Mouse (Mus musculus) right cerebral cortex, adult 2 months (tissue): Measurements from ENCODE around the gene C87436.
"Not testable (repeated sequence)": the region's sequence is repeated elsewhere in the genome, so short reads cannot be mapped to it uniquely, and the experiment has no call there.

Experiments
- DNase-seq, 2 experiments: peaks; one replicate each; pipeline ENCODE4 v3.0.0; 2021 to 2022; ENCODE audit warnings: low spot score in 2 of 2

The C87436 gene

DNA sequence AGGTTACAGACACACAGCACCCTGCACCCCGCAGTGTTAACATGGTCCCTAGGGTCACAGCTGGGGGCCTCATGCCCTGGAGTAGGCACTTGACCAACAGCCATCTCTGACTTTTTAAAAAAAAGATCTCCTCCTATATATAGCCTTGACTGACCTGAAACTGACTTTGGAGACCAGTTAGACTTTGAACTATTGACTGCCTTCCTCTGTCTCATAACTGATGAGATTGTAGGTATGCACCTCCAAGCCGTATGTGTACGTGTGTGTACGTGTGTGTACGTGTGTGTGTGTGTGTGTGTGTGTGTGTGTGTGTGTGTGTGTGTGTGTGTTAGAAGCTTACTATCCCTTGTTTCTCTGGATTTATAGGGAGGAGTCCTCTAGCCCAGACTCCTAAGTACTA, 43.7 kb downstream of the C87436 start:
- no peak for DNase-seq

DNA sequence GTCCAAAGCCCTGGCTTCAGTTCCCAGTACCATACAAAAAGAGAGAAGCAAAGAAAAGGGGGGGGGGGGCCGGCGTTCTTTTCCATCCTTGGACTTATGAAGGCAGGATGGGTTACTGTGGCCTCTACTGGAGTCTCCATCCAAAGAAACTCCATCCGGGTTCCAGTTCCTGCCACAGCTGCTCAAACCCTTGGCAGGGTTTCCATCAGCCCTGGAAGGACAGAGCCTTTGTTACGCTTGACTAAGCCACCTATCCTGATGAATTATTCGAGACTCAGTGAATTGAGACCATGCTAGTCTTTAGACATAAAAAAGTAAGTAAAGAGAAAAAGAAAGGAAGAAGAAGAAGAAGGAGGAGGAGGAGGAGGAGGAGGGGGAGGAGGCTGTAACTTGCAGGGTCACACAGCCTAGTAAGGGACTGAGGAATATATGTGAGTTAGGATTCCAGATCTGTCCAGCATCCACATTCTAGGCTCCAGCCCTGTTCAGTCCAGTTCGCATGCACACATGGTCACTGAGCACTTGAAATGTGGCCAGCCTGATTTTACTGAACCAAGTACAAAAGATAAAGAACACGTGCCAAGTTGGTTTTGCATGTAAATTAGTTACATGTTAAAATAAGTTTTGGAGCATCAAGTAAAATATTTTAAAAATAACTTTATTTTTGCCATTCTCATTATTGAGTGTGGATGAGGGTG, 47.9 kb downstream of the C87436 start:
- DNase-seq: no peak

DNA sequence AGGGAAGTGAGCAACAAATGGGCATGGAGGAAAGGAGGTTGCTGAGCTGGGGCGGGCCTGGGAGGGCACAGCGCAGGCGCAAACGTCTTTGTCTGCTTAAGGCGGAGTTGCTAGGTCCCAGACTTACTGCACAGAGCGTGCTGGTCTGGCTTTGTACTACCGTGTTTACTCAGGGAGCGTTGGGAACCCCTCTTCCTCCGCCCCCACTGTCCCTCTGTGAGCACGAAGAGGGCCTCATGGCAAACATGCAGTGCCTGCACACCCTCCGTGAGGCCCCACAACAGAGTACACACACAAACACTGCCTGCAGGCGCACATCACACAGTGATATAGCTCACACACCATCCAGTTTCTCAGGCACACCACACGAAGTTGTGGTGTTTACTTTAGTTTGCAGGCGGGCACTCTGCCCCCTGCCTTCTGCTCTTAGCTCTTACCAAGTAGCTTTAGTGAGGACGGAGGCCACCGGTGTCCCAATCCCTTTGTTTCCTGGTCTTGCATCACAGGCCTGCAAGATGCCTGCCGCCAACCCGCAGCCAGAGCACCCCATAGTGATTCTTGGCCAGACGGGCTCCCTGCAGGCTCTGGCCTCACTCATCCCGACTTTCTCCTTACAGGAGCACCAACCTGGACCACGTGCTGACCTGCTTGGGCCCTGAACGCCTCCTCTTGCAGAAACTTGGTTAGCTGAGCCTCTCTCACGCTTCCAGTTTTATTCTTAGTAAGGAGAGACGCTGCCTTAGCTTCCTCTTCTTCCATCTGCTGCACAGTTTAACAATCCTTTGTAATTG, 49.4 kb downstream of the C87436 start:
- peak; percentile 67 to 76 for DNase-seq

DNA sequence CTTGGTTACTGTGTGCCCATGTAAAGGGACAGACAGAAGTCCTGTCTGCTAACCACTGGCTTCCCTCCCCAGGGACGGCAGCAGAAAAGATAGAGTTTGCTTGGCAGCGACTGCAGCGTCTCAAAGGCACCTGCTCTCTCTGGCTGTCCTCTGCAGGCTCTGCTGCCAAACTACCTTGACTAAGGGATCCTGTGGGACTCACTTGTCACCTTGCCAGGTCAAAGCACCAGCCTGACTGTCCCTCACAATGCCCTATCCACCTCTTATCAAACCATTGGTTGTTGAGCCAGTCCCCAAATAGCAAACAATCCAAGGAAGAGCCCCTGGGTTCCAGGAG, 49.9 kb downstream of the C87436 start:
- no peak for DNase-seq

DNA sequence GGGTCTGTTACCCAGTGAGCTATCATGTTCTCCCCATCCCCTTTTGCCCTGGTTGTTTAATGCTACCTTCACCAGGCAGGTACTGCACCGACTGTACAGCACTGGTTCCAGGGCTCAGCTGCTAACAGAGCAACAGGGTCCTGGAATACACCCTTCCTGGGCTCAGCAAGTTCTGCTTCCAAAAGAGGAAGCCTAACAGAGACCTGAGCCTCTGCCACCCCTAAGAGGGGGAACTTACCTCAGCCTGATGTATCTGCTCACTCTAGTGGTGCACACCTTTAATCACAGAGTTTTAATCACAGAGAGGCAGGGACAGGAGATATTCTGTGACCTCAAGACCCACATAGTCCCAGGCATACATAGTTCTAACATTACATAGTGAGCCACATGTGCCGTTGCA, 51.8 kb downstream of the C87436 start:
- no peak for DNase-seq

DNA sequence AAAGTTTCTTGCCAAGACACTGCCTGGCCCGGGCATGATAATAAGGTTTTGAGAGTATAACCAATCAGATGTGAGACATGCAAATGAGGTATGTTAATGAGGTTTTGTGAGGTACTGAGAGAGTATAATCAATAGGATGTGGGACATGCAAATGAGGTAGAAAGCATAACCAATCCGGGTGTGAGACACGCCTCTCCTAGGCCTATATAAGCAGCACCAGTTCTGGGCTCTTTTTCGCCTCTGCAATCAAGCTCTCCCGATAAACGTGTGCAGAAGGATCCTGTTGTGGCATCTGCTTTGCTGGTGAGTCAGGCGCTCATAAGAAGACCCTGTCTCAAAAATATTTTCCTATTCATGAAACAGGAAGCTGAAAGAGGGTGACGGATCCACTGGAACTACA, 52.2 kb downstream of the C87436 start:
- DNase-seq: not testable (repeated sequence)

DNA sequence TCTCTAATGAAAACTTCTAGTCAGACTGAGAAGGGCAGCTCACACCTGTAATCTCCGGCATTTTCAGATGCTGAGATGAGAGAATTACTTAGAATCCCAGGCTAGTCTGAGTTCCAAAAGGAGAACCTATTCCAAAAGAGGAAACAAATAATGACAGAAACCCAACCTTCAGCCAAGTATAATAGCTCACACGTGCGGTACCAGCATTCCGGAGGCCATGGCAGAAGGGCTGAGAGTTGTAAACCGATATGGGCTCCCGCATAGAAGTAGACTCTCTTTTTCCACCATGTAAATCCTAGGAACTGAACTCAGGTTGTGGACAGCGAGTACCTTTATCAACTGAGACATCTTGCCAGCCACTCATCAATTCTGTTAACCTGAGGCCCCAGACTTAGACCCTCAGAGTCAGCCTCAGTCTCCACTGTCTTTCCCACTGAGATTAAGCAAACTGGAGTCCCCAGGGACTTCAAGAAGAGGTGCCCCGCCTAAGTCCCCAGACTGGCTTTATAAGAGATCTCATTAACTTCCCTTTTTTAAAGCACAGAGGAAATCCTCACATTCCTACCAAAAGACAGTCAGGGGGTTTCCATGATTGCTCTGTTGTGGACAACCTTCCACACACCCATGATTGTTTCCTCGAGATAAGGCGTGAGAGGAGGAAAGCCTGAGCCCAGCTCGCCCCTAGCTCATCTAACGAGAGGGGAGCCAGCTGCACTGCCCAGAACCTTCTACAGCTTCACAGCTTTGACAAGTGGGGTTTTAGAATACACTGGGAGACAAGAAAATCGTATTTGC, 55.5 kb downstream of the C87436 start:
- DNase-seq: no peak

DNA sequence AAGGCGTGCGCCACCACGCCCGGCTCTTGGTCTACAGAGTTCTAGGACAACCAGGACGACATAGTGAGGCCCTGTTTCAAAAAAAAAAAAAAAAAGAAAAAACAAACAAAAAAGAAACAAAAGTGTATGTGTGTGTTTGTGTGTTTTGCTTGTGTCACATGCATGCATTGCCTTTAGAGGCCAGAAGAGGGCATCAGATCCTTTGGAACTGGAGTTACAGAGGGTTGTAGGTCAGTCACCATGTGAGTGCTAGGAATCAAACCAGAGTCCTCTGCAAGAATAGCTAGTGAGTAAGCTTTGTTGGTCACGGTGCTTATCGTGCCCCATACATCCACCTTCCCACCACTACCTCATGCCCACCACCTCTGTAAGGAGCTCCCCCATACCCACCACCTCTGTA, 56.6 kb downstream of the C87436 start:
- no peak for DNase-seq

DNA sequence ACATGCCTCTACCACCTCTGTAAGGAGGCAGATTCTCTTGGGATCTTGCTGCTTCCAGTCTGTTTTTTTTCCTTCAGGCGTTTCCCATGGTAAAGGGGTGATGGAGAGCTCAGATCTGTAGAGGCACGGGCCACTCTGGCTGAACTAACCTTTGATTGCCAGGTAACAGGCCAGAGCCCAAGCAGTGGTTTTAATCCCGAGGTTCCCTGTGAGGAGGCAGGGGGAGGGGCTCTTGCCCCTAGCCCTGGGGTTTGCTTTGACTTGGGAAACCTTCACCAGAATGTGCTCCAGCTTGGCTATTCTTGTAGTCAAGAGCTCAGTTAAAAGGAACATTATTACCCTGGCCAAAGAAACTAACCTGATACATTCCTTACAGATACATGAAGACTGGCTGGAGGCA, 57.5 kb downstream of the C87436 start:
- no peak for DNase-seq

DNA sequence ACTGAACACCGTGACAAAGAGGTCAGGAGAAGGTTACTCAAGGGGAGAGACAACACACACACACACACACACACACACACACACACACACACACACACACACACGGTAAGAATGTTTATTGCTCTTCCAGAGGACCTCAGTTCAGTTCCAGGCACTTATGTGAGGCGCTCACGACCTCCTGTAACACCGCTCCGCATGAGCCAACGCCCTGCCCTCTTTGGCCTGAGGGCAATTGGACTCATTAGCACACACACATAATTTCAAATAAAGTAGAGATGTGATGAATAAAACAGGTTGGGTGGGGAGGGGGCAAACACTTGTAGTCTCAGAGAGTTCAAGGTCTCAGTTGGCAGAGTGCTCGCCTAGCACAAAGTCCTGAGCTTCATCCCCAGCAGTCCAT, 58.0 kb downstream of the C87436 start:
- DNase-seq: no peak

DNA sequence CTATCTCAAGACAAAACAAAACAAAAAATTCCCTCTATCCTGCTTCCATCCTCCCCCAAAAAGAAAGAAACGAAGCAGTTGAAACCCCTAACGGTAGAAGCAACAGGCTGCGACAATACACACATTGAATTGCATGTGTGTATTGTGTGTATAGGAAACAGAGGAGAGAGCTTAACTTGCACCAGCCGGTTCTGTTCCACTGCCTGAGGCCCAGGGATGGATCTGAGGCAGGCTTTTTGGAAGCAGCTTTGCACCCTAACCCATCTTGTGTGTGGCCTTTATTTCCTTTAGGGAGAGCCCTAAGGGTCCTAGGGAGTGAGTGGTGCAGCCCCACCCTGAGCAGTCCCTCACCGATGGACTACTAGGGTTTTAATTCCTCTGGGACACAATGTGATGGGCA, 58.4 kb downstream of the C87436 start:
- no peak for DNase-seq

DNA sequence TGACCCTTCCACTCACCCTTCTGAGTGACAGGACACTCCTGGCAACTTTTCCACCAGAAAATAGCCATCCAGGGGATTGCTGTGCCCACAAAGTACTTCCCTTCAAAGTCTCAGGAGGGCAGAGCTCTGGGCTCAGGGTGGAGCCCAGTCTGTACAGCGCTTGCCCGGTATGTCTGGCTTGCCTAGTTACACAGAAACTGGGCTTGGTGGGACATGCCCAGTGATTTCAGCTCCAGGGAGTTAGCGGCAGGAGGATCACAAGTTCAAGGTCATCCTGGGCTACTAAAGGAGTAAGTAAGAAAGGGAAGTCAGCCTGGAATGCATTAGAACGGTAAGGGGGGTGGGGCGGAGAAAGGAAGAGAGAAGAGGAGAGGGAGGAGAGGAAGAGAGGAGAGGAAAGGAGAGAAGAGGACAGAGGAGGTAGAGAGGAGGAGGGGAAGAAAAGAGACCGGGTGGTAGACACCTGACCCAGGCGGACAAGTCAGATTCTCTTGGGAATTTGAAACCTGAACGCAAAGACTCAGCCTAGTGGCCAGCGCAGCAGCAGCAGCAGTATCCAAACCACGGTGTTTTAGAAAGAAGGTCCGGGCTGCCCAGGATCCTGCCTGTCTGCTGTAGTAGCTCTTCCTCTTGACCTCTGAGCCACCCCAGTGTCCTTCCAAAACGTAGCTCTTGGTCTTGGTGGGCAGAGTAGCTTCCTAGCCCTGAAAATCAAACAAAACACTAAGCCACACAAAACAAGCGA, 59.1 kb downstream of the C87436 start:
- DNase-seq: no peak

DNA sequence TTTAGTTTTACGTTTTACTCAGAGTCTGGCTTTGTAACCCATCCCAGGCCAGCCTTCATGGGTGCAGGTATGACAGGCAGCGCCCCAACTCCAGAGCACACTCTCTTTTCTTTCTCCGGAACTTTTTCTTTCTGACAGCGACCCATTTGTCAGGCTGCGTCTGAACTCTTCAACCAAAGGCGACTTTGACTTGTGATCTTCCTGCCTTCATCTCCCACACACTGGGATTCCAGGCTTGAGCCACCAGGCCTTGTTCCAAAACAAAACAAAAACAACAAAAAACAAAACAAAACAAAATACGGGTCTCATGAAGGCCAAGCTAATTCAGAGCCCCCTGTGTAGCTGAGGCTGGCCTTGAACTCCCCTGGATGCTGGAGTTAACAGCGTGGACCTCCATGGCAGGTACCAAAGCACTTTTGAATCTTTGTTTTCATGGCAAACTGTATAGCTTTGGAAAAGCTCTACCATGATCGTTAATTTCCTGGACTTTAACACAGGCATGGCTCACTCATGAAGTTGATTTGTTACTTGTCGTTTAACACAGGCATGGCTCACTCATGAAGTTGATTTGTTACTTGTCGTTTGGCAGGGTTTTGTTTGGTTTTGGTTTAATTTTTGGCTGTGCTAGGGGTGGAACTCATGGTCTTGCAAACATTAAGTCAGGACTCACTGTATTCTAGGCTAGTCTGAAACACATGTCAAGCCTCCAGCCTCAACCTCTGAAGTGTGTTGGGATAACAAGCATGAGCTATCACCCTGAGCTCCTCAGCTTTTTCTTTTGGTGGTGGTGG, 60.0 kb downstream of the C87436 start:
- DNase-seq: no peak

DNA sequence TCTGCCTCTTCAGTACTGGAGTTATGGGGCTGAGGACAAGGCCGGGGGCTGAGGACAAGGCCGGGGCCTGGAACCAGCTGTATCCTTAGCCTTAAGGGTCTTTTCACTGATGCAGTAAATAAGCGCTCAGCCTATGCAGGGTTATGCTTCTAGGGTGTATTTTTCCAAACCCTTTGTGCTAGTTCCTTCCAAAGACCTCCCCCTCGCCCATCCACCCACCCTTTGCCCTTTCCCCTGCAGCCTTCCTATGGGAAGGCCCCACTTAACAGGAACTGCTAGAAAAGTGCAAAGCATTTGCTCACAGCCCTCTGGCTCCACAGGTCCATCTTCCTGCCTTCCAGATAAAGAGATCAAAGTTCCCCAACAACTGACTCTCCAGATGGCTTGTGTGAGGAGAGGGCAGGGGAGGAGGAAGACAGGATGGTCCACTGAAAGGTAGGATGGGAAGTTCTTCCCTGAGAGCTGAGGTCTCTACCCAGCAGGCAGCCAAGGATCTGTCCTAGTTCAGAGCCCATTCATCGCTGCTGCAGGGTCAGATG, 61.5 kb downstream of the C87436 start:
- no peak for DNase-seq

DNA sequence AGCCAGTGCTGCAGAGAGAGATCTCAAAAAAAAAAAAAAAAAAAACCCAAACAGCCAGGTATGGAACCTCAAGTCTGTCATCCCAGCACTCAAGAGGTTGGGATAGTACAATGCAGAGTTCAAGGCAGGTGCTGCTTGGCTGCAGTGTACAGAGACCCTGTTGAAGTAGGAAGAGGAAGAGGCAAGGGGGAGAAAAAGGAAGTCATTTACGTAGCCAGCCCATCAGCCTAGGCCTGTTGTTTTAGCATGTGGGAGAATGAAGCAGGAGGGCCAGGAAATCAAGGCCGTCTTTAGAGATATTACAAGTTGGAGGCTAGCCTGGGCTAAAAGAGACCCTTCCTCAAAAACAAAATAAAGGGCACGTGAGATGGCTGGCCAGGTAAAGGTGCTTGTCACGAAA, 65.3 kb downstream of the C87436 start:
- DNase-seq: no peak

DNA sequence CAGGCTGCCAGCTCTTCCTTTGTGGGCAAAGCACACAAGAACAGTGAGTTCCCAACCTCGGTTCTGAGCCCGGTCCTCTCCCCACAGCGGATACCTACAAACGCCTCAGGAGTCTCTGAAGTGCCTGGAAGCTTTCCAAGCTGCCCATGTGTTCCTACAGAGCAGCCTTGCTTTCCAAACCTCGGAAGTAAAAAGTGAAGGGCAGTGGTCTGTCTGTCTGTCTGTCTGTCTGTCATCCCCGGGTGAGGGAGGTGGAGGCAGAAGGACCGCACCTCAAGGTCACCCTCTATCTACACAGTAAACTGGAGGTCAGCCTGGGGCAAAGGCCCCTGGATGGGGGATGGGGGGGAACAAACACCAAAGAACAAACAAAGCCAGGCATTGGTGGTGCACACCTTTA, 67.5 kb downstream of the C87436 start:
- no peak for DNase-seq

DNA sequence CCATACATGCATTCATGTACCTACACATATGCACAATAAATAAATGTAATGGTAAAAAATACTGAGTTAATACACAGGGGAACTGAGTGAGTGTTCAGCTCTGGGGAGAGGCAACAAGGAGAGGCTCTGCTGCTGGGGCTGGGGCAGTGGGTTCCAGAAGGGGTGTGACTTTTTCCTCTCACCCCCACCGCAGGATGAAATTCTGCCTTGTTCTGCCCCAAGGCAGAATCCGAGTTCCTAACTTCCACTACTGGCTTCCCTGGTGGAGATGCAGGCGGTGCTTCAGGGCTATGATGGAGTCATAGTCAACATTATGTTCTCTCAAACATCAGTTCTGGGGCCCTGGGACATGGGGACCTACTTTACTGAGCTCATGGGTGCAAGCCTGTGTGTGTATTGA, 68.1 kb downstream of the C87436 start:
- DNase-seq: no peak

DNA sequence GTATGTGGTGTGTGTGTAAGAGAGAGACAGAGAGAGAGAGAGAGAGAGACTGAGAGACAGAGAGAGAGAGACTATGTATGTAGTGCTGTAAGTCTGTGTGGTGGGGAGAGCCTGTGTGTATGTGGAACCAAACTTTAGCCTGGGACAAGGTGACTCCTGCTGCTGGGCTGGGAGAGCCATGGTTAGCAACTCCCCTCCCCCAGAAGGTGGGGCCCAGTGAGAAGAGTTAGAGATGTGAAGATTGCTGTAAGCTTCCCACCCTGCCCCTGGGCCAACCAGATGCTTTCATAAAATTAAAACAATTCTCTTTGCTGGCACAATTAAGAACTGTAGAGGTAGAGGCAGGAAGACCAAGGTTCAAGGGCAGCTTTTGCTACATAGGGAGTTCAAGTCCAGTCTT, 68.9 kb downstream of the C87436 start:
- no peak for DNase-seq

DNA sequence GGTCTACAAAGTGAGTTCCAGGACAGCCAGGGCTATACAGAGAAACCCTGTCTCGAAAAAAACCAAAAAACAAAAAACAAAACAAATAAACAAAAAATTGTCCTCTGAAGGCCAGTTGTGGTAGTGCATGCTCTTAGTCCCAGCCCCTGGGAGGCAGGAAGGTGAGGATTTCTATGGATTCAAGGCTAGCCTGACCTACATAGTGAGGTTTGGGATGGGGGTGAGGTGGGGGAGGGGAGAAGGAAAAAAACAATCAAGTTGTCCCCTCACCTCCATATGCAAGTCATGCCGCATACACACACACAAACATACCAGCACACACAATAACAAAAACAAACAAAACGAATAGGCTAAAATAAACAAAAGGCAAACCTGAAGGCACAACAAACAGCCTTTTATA, 70.6 kb downstream of the C87436 start:
- no peak for DNase-seq

DNA sequence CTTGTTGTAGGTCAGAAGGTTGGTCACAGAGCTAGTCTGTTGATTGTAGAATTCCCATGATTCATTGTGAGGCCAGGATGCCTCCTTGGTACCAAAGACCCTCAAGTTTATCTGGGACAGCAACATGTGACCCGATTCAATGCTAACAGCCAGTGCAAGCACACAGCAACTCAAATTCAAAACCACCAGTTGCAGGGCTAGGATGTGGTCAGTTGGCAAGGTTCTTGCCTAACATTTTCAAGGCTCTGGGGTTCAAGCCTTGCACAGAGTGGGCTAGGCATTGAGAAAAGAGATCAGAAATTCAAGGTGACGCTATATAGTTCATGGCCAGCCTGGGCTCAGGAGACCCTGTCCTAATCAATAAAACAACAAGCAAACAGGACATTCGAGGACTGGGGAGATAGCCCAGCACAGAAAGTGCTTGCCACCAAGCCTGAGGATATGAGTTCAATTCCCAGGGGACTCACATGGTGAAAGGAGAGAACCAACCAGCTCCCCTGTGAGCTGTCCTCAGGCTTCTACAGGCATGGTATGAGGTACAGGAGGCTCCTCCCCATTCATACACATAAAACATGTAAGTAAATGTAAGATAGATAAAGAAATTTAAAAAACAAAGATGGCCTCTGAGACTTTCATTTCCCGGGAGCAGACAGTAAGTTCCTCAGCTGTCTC, 71.2 kb downstream of the C87436 start:
- DNase-seq: no peak

DNA sequence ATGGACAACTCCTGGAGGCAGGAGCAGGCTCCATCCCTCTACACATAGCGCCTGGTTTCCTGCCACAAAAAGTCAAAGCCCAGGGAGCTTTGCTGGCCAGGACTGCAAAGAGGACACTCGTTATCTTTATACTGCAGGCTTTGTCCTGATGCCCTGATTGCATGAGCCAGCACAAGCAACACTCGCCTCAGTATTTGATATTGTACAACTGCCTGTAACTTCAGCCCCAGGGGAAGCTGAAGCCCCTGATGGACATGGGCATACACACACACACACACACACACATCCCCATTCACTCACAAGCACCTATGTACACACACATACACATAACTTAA, 71.7 kb downstream of the C87436 start:
- no peak for DNase-seq
